In the genomic region with DNA sequence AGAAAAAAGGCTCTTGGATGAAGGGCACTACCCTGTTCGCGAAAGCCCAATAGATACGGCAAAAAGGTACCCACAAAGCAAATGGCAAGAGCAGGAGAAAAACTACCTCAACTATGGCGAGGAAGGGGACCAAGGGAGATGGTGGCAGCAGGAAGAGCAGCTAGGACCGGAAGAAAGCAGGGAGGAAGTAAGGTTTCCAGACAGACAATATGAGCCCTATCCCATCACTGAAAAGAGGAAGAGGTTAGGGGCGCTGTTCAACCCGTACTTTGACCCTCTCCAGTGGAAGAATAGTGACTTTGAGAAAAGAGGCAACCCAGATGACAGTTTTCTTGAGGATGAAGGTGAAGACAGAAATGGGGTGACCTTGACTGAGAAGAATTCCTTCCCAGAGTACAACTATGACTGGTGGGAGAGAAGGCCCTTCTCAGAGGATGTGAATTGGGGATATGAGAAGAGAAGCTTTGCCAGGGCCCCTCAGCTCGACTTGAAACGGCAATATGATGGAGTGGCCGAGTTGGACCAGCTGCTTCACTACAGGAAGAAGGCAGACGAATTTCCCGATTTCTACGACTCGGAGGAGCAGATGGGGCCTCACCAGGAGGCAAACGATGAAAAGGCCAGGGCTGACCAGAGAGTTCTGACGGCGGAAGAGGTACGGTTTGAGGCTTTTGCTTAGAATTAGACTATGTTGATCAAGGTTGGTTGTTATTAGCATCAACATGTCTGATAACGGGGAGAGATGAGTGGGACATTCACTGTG, we compare ENCODE assay signal across 31 mouse cellular contexts. TPM values are rescaled to one million over a fixed set of nuclear protein-coding genes. Genes with fewer than 3 reads are reported as not detected.
DNase-seq lines count a peak whose midpoint lies in the region; ATAC-seq lines count a peak whose summit lies in the region.
"Had no signal": no experiment of that assay in that cellular context is flagged by ENCODE, and none has a peak within 500 bp of the region (broad histone marks: within the 10 kb centered on the region; RNA-seq: fewer than 3 reads in every experiment).

No protein-coding gene starts in this region.

- WGBS in forebrain, embryonic 12.5 days = 89% methylated on average over 19 of the region's 19 CpGs
- 88% methylated on average over 19 of the region's 19 CpGs for WGBS in hindbrain, embryonic 16.5 days

- no peaks in the 10 kb centered on the region for H3K9me3 ChIP-seq in forebrain, embryonic 12.5 days
- no peaks in the 10 kb centered on the region for H3K9me3 ChIP-seq in hindbrain, embryonic 16.5 days (ENCODE audit: control insufficient read depth, low read length)
- H3K9me3 ChIP-seq: kidney, embryonic 15.5 days; limb, embryonic 13.5 days; midbrain, embryonic 12.5 days; stomach, embryonic 15.5 days had no signal

- no peaks in the 10 kb centered on the region; the same call in 1 of the 2 replicates for H3K36me3 ChIP-seq in forebrain, embryonic 12.5 days (replicated peaks)
- H3K36me3 ChIP-seq in hindbrain, embryonic 16.5 days (ENCODE audit: control insufficient read depth, insufficient read depth, low read length) = peaks cover 19% of the 10 kb centered on the region; the same call in 1 of the 2 replicates
- H3K36me3 ChIP-seq: kidney, embryonic 15.5 days; limb, embryonic 13.5 days; stomach, embryonic 15.5 days had no signal

- no peak for DNase-seq in cerebellum, postnatal 4 days (ENCODE audit: low spot score in 2 of 2)
- DNase-seq in cerebellum, adult 11-12 months = peak; percentile 88
- peak; percentile 89 for DNase-seq in cerebellum, adult 9-11 months
- no peak for DNase-seq in thymus, adult 18-20 months
- DNase-seq: adrenal gland, adult 8-10 months; gastrocnemius, postnatal 25 days; heart, adult 18-20 months; kidney, adult 18-20 months; kidney, postnatal 25 days; lung, postnatal 36 days; right cerebral cortex, postnatal 25 days; thymus, adult 2 months; thymus, postnatal 36 days had no signal

- no peak overlapping the region for H3K27ac ChIP-seq in forebrain, embryonic 12.5 days
- H3K27ac ChIP-seq in hindbrain, embryonic 16.5 days (ENCODE audit: low read depth, low read length) = no peak overlapping the region
- H3K27ac ChIP-seq: hindbrain, embryonic 14.5 days; kidney, embryonic 15.5 days; left cerebral cortex, adult 2 months; limb, embryonic 13.5 days; midbrain, embryonic 12.5 days; stomach, embryonic 15.5 days had no signal

- no peaks in the 10 kb centered on the region for H3K4me1 ChIP-seq in forebrain, embryonic 12.5 days
- no peaks in the 10 kb centered on the region for H3K4me1 ChIP-seq in hindbrain, embryonic 16.5 days (ENCODE audit: control insufficient read depth, insufficient read depth, low read depth, low read length)
- H3K4me1 ChIP-seq: kidney, embryonic 15.5 days; limb, embryonic 13.5 days; megakaryocyte, embryonic 14.5 days; midbrain, embryonic 12.5 days; stomach, embryonic 15.5 days had no signal

- peak; percentile 50 for ATAC-seq in cerebellum, adult (ENCODE audit: insufficient number of reproducible peaks, low FRiP score, low TSS enrichment)
- ATAC-seq in granulocyte monocyte progenitor cell, adult 5-6 weeks (replicated peaks; ENCODE audit: poor library complexity, severe bottlenecking) = peak; percentile 58
- ATAC-seq in forebrain, embryonic 12.5 days (ENCODE audit: low FRiP score) = no peak
- ATAC-seq in hindbrain, embryonic 16.5 days = no peak
- ATAC-seq: activated CD4-positive, CD25-positive, alpha-beta regulatory T cell, adult 4 months; inflammation-experienced regulatory T-cells, adult 6 months had no signal

- H3K9ac ChIP-seq in forebrain, embryonic 12.5 days = no peak overlapping the region
- no peak overlapping the region for H3K9ac ChIP-seq in hindbrain, embryonic 16.5 days (ENCODE audit: low read depth, low read length)
- H3K9ac ChIP-seq: hindbrain, embryonic 14.5 days; kidney, embryonic 15.5 days; limb, embryonic 13.5 days; midbrain, embryonic 12.5 days; stomach, embryonic 15.5 days had no signal

- no peaks in the 10 kb centered on the region for H3K27me3 ChIP-seq in forebrain, embryonic 12.5 days
- no peaks in the 10 kb centered on the region for H3K27me3 ChIP-seq in hindbrain, embryonic 16.5 days (replicated peaks; ENCODE audit: control insufficient read depth, insufficient read depth, low read length)
- H3K27me3 ChIP-seq: kidney, embryonic 15.5 days; limb, embryonic 13.5 days; megakaryocyte, embryonic 14.5 days; stomach, embryonic 15.5 days had no signal

- no peak overlapping the region for H3K4me3 ChIP-seq in forebrain, embryonic 12.5 days (replicated peaks)
- H3K4me3 ChIP-seq in hindbrain, embryonic 16.5 days (ENCODE audit: low read length) = no peak overlapping the region
- H3K4me3 ChIP-seq: erythroblast, embryonic 14.5 days; kidney, embryonic 15.5 days; left cerebral cortex, adult 2 months; limb, embryonic 13.5 days; megakaryocyte, embryonic 14.5 days; midbrain, embryonic 12.5 days; stomach, embryonic 15.5 days had no signal

- H3K4me2 ChIP-seq in forebrain, embryonic 12.5 days = no peak overlapping the region
- no peak overlapping the region for H3K4me2 ChIP-seq in hindbrain, embryonic 16.5 days (ENCODE audit: low read length)
- H3K4me2 ChIP-seq: heart, embryonic 11.5 days; hindbrain, embryonic 14.5 days; kidney, embryonic 15.5 days; limb, embryonic 13.5 days; liver, embryonic 11.5 days; midbrain, embryonic 12.5 days; stomach, embryonic 15.5 days had no signal

RNA-seq across cellular contexts. Expression of a gene that starts 12.5 kb away (rescaled TPM):
- total RNA-seq in granulocyte monocyte progenitor cell, adult 5-6 weeks (2014; fragmentation: Nextera tagmentation) = not detected in 2 replicates
- total RNA-seq in granulocyte monocyte progenitor cell, adult 5-6 weeks (2017) = not detected in 2 replicates
- 18.5 and 19.4 TPM in 2 replicates for polyA plus RNA-seq in forebrain, embryonic 12.5 days (2016; fragmentation: Nextera tagmentation; extraction: Ambion mirVana)
- polyA plus RNA-seq in hindbrain, embryonic 16.5 days (2015; fragmentation: Nextera tagmentation; extraction: Ambion mirVana) = 113 and 132 TPM in 2 replicates
- total RNA-seq: hematopoietic stem cell, adult 5-6 weeks; monocyte, adult 5-6 weeks had no signal
- polyA plus RNA-seq: erythroblast, embryonic 14.5 days had no signal

RNA-seq across cellular contexts. Expression of a gene that starts 22.2 kb away (rescaled TPM):
- total RNA-seq in granulocyte monocyte progenitor cell, adult 5-6 weeks (2014; fragmentation: Nextera tagmentation) = 38.4 and 40.4 TPM in 2 replicates
- 47.0 and 55.2 TPM in 2 replicates for total RNA-seq in granulocyte monocyte progenitor cell, adult 5-6 weeks (2017)
- 38.0 and 38.2 TPM in 2 replicates for polyA plus RNA-seq in forebrain, embryonic 12.5 days (2016; fragmentation: Nextera tagmentation; extraction: Ambion mirVana)
- polyA plus RNA-seq in hindbrain, embryonic 16.5 days (2015; fragmentation: Nextera tagmentation; extraction: Ambion mirVana) = 17.7 and 19.8 TPM in 2 replicates

RNA-seq across cellular contexts. Expression of a gene that starts 22.3 kb away (rescaled TPM):
- 13.5 and 14.7 TPM in 2 replicates for total RNA-seq in granulocyte monocyte progenitor cell, adult 5-6 weeks (2014; fragmentation: Nextera tagmentation)
- total RNA-seq in granulocyte monocyte progenitor cell, adult 5-6 weeks (2017) = 17.0 and 19.9 TPM in 2 replicates
- 20.7 and 23.5 TPM in 2 replicates for polyA plus RNA-seq in forebrain, embryonic 12.5 days (2016; fragmentation: Nextera tagmentation; extraction: Ambion mirVana)
- 4.5 and 5.8 TPM in 2 replicates for polyA plus RNA-seq in hindbrain, embryonic 16.5 days (2015; fragmentation: Nextera tagmentation; extraction: Ambion mirVana)

RNA-seq across cellular contexts. Expression of a gene that starts 52.8 kb away (rescaled TPM):
- total RNA-seq in granulocyte monocyte progenitor cell, adult 5-6 weeks (2014; fragmentation: Nextera tagmentation) = 26.1 and 28.8 TPM in 2 replicates
- 33.0 and 42.3 TPM in 2 replicates for total RNA-seq in granulocyte monocyte progenitor cell, adult 5-6 weeks (2017)
- 10.7 and 25.7 TPM in 2 replicates for polyA plus RNA-seq in forebrain, embryonic 12.5 days (2016; fragmentation: Nextera tagmentation; extraction: Ambion mirVana)
- polyA plus RNA-seq in hindbrain, embryonic 16.5 days (2015; fragmentation: Nextera tagmentation; extraction: Ambion mirVana) = 5.6 and 6.7 TPM in 2 replicates

Comparison
In these comparisons a context has a peak if more than half of its experiments do, and no peak if none do; other contexts are left out.
1. DNase-seq: peak in cerebellum, adult 11-12 months (single experiment) and cerebellum, adult 9-11 months (single experiment); none in cerebellum, postnatal 4 days (0 of 2) and thymus, adult 18-20 months (0 of 2).
2. ATAC-seq: peak in cerebellum, adult (single experiment) and granulocyte monocyte progenitor cell, adult 5-6 weeks (single experiment); none in forebrain, embryonic 12.5 days (single experiment) and hindbrain, embryonic 16.5 days (single experiment).